Mouse (Mus musculus) erythroblast, adult 5-6 weeks (primary cell): Measurements from ENCODE around the gene Msh2. TPM values are rescaled to one million over a fixed set of nuclear protein-coding genes. Genes with fewer than 3 reads are reported as not detected.
"Not testable (repeated sequence)": the region's sequence is repeated elsewhere in the genome, so short reads cannot be mapped to it uniquely, and the experiment has no call there.

Experiments
- ATAC-seq: replicated peaks from 2 replicates; pipeline ENCODE4 v1.8.0; 2016; ENCODE audit warnings: moderate number of reproducible peaks, mild to moderate bottlenecking, moderate TSS enrichment, inconsistent platforms; ENCODE audit not compliant: poor library complexity, low FRiP score, severe bottlenecking
- total RNA-seq, 2 experiments: library from RNA; stranded (forward) in 1 of 2; stranded (reverse) in 1 of 2; fragments of 150-400 nt in 1 of 2; fragments of 200-764, 138-1000 nt in 1 of 2; gene quantifications; 2 replicates each; pipeline versions ENCODE4 v1.2.3 to v1.2.4; 2015 to 2017; ENCODE audit warnings: low replicate concordance in 2 of 2

The Msh2 gene
- 4.8 and 10.9 TPM in 2 replicates for total RNA-seq (2015; ENCODE audit: low replicate concordance)
- total RNA-seq (2017; ENCODE audit: low replicate concordance), result 15.4 and 17.3 TPM in 2 replicates

DNA sequence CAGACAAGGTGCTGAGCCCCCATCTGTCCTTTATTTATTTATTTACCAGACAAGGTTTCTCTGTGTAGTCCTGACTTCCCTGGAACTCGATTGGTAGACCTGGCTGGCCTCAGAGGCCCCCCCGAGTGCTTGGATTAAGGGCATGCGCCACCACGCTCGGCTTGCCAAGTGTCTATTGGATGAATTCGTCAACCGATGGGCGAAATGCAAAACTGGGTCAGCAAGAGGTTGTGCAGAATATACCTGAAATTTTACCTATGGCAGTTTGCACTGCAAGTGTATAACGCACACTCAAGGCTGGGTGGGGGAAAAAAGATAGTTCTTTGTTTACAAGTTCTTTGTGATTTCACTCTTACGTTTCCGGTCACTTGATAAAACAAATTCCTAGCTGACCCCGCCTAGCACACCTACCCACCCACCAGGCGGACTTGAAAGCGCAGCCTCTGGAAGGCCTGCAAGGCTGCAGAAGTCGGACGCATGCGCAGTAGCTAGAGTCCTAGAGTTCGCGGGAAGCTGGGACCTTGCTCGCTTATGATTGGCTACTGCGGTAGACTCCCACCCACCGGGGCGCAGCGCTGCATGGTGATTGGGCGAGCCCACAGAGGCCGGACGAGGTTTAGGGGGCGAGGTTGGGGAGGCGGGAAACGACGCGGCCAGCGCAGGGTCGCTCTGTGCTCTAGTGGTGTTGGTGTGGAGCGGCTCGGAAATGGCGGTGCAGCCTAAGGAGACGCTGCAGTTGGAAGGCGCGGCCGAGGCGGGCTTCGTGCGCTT is at the start of gene Msh2:
TSS of gene Msh2 (plus strand) at position 441 of the 771 bp plus-strand sequence.
- peak; percentile 99 for ATAC-seq

DNA sequence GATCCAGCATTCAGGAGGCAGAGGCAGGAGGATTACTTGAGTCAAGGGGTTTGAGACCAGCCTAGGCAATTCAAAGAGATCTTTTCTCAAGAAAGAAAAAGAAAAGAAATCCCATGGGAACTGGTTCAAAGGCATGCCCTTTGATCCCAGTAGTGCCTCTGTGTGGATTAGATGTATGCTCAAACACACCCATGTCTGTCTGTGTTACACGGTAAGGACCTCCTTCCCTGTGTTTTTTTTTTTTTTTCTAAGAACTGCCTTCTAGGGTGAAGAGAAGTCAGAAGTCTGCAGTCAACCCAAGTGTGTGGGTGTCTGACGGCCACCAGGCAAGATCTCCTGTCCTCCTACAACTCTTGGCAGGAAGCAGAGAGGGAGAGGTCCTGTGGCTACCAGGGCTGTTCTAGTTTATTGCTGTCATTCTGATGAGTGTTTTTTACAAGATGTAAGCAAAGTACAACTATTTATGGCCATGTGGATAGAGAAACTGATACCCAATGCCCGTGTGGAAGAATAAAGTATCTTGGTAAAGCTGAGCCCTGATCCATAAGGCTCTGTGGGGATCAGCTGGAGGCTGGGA is 46.5 kb upstream of the Msh2 start:
- no peak for ATAC-seq

DNA sequence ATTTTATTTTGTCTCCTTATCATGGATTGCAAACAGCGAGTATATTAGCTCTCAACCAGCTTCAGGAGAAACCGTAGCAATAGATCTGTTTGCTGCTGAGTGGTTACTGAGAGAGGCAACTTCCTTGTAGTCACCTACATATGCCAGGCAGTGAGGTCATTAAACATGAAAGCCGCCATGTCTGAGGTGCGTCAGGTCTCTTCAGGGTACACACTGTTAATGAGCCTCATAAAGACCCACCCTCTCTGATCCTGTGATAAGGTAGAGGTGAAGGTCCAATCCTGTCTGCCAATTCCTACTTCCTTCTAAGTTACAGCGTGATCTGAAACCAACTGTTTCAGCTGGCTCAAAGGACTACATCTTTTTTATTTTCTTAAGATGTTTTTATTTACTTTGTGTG is 44.0 kb upstream of the Msh2 start:
- no peak for ATAC-seq

DNA sequence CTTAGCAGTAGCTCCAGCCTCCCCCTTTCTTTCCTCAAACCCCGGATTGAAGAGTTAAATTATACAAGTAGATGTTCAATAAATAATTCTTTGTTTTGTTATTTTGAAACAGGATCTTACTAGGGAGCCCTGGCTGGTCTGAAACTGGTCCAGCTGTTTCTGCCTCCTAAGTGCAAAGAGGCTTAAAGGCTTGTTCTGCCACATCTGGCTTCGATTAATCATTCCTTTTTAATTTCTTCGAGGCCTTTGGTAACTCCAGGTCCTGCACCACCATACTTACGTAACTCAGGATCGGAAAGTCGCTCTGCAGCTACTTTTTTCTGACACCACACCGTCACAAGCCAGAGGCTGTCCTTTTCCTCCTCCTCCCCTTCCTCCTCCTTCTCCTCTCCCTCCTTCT is 43.4 kb upstream of the Msh2 start:
- no peak for ATAC-seq

DNA sequence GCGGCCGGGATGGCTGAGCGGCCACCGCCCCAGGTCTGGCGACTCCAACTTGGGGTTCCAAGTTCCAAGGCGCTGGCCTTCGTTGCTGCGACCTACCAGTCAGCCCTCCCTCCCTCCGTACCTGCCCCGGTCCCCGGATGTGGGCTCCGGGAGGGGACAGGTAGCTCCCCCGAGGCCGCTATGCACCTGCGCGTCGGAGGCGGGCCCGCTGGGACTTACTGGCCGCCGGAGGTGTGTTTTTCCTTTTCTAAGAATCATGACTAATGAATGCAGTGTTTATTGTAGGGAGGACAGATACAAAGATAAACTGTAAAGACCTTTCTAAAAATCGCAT is 35.1 kb upstream of the Msh2 start:
- no peak for ATAC-seq

DNA sequence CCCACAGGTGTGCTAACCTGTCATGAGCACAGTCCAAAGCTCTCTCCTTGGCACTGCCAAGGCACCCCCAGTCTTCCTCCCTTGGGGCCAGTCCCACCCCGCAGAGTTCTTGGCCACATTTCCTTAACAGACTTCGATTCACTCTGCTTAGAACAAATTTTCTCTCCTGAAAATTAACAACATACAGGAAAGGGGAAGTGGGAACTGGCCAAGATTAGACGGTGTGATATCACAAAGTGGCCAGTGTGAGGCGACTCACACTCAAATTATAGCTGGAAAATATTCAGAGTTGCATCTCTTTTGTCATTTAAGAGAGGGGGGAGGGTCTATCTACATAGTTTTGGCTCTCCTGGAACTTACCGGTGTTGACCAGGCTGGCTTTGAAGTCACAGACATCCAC is 32.9 kb upstream of the Msh2 start:
- no peak for ATAC-seq

DNA sequence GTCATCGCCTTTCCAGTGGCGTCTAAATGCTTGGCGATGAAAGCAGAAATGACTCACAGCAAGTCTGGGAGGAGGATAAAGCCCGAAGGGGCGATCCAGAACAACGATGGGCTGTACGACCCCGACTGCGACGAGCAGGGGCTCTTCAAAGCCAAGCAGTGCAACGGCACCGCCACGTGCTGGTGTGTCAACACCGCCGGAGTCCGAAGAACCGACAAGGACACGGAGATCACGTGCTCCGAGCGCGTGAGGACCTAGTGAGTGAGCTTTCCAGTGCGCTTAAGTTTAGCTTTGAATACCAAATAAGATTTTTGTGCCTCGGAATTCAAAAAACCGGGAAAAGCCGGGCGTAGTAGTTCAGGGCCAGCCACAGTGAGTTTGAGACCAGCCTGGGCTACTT is 31.9 kb upstream of the Msh2 start:
- no peak for ATAC-seq

DNA sequence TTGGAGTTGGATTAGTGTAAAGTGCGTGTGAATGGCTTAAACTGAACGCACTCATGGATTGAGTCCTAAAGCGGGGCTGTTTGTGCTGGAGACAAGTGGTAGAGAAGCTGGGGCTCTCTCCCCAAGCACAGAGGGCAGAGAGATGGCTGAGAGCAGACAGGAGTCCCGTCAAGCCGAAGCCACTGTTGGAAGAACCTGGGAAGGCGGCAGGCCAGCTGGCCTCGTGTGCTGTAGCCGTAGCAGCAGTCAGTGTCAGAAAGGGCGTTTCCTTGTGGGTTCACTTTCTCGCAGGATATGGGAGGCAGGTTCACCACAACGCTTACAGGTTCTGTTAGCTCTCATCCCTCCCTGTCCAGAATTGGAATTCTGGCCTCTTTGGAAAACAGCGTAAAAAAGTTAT is 31.1 kb upstream of the Msh2 start:
- no peak for ATAC-seq

DNA sequence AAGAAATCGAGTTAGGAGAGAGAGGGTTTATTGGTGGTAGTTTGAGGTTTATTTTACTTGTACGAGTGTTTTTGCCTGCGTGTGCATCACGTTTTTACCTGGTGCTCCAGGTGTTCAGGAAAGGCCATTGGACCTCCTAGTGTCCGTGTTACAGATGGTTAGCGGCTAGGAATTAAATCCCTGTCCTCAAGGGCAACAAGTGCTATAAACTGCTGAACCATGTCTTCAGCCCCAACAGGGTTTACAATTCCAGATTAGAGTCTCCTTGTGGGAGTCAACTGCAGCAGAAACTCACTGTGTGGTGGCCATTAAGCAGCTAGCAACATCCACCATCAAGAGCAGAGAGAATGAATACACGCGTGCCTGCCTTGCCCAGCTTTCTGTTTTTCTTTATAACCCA is 29.4 kb upstream of the Msh2 start:
- ATAC-seq, result no peak

DNA sequence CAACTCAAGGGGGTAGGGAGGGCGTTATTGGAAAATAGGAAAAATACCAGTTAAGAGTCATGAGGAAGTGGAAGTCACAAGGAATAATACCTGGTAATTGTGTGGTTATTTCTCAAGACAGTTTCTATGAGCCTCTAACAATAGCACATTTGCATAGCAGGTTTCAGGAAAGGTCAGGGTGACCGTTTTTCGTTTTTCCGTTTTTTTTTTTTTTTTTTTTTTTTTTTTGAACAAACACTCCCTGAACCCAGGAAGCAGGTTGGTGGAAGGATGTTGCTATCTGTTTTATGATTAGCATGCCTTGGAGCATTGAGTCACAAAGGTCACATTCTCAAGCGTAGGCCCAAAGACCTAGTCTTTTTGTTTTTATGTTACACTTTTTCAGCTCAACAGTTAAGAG is 16.5 kb upstream of the Msh2 start:
- not testable (repeated sequence) for ATAC-seq

DNA sequence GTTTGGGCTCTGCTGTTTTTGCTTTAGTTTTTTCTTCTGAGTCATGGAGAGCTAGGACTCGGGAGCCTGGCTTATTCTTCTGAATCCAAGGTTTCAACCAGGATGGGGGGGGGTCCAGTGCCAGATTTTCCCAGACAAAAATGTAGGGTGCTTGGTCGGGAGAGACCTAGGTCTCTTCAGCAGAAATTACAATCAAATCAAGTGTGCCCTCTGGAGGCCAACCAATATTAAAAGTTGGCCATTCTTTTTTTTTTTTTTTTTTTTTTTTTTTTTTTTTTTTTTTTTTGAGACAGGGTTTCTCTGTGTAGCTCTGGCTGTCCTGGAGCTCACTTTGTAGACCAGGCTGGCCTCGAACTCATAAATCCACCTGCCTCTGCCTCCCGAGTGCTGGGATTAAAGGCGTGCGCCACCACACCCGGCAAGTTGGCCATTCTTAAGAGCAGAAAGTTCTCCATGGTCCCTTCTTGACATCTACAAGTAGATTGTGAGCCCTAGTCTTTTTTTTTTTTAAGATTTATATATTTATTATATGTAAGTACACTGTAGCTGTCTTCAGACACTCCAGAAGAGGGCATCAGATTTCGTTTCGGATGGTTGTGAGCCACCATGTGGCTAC is 10.1 kb upstream of the Msh2 start:
- not testable (repeated sequence) for ATAC-seq

DNA sequence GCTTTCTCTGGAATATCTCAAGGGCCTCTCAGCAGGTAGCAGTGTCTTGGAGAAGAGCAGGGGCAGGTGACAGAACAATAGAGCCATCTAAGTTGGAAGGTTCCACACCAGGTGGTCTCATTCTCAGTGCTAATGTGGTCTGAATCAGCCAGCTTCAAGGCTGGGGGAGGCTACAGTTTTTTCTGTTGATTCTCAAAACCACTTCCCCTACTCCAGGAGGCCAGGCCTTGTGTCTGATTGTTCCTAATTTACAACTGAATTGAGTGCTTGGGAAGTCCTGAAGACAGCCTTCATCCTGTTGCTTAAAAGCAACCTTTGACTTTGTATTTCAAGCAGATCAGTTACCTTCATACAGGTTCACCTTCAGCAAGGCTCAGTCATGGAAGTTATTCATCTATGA is 7.9 kb upstream of the Msh2 start:
- ATAC-seq, result no peak

DNA sequence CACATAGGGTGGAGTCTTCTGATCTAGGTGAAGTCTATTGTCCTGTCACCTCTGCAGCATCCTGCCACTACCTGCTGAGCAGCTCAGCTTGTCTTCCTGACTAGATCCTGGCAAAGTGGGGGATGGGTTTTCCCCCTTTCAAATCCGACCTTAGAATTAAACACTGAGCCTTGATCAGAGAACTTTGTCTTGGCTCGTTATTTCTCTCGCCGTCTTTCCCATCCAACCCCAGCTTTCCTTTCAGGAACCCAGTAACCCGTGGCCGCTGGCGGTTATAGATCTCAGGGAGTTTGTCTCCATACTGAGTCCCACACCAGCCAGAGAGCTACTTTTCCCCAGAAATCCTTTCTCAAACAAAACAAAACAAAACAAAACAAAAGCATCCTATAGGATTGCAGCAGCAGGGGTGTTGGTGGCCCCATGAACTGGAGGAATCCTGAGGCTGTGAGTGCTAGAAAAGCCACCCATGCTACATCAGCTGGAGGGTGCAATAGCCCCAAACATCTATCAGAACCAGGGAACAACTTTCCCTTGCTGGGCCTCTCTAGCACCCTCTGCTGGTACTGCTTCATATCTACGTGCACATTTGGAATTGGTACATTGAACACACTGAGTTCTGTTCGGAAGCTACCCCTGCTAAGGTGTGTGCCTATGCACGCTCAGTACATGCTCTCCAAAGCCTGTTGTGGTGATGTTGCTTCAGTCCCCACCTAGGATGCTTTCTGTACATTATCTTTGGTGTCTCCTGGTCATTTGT is 6.9 kb upstream of the Msh2 start:
- ATAC-seq, result peak; percentile 67

DNA sequence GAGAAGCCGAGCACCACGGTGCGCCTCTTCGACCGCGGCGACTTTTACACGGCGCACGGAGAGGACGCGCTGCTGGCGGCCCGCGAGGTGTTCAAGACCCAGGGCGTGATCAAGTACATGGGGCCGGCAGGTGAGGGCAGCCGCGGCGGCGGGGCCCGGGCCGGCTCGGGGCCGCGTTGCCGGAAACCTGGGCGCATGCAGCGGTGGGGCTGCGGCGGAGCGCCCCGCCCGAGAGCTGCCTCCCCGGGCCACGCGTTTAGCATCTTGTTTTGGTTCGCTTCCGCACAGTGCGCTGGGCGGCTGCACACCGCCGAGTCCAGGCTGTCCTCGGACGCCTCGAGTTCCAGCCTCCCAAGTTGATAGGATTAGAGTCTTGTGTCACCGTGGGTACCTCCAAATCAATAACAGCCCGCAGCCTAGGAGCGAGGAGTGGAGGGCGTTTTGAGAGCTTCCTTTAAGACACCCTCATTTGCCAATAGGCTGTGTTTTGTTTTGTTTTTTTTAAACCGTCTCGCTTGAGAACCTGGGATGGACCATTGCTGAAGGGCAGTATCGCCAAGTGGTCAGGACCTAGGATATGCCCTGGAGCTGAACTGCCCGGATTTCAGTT is 652 bp downstream of the Msh2 start:
- peak; percentile 47 for ATAC-seq

DNA sequence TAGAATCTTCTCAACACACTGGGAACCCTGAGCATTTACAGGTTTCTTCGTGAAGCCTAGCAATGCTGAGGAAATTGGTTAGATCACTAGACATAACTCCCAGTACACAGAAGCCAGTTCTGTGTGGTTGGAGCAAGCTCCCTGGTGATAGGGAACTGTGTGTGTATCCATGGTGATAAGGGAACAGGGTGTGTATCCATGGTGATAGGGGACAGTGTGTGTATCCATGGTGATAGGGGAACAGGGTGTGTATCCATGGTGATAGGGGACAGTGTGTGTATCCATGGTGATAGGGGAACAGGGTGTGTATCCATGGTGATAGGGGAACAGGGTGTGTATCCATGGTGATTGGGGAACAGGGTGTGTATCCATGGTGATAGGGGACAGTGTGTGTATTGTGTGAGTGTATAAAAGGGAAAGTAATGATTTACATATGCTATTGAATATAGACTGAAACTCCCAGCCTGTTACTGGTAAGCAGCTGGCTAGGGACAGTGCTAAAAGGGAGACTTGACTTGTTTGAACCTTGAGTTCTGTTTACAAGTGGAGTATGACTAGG is 4.9 kb downstream of the Msh2 start:
- ATAC-seq, result not testable (repeated sequence)

DNA sequence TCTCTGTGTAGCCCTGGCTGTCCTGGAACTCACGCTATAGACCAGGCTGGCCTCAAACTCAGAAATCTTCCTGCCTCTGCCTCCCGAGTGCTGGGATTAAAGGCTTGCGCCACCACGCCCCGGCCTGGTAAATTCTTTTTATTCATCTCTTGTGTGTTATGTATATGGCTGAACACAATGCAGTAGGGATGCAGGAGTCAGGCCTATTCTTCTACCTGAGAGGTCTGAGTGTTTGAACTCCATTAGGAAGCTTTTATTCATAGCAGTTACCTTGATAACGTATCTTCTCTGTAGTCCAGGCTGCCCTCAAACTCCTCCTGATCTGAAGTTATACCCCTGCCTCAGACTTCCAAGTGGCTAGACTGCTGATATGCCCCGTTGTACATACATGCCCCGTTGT is 5.5 kb downstream of the Msh2 start:
- no peak for ATAC-seq

DNA sequence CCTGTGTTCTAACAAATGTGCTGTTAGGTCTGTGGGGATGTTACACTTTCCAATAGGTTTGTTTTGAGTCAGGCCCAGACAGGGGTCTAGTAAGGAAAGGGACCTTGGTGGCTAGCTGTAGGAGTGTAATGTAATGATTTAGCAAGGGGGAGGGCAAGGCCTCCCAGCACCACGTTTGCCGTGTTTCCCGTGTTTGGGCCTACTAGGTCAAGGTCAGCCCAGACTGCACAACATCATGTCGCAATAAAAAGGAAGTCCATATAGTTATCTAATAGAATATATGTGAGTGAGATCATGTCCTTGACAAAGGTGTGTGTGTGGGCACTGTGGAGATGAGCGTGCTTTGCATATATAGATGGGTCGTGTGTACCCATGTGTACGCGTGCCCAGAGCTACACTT is 17.1 kb downstream of the Msh2 start:
- ATAC-seq, result no peak

DNA sequence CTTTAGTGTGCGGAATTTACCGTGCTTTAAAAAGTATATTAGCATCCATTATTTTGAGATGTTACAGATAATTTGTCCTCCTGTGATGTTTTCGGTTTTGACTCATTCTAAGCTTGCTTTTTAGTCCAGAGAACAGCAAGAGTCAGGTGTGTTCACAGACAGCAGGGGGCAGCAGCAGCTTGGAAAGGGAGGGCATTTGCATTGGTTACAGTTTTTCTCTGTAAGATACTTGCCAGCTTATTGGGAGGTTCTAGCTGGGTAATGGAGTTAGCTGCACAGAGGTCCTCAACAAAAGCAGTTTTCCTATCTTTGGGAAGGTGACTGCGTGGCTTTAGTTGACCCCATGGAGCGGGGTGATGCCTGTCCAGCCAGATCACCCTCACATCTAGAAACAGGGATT is 19.8 kb downstream of the Msh2 start:
- ATAC-seq, result no peak

DNA sequence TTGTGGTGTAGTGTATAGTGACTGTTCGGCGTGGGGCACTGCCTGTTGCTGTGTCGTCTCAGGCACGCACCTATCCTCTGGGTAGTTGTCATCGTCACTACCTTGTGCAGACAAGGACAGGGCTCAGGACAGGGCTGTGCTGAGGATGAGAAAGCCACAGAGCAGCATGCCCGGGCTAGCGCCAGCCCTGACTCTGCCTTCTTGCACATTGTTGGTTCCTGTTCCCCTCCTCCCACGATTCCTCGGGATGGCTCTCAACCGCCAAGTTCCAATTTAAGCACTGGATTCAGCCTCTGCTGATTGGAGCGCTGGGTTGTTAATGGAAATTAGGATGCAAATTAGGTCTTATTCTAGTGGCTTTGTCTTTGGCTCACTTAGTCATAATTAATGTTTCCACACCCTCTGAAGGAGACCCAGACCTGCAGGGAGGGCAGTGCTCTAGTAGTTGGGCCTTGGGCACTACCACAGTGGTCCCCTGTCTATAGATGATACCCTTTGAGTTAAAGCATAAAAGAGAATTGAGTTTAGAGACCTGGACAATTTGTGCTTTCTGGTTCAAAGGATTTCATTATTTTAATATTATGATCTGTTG is 23.8 kb downstream of the Msh2 start:
- ATAC-seq, result no peak

DNA sequence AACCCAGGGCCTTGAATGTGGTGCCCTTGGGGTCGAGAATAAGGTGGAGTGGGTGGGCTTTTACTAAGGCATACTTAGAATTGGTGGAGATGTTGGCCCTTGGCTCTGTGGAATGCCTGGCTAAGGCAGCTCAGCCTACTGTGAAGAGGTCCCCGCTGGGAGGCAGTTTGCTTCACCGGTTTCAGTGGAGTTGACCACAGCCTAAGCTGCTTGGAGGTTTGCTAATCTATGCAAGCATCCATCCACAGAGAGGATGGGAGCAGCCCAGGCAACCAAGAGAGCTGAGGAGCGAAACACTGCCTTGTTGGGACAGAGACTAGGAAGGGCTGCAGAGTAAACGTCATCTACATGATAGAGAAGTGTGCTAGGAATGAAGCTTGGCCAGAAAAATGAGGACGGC is 24.7 kb downstream of the Msh2 start:
- no peak for ATAC-seq
